Mouse (Mus musculus): Measurements from ENCODE around the gene Rab26.

DNA sequence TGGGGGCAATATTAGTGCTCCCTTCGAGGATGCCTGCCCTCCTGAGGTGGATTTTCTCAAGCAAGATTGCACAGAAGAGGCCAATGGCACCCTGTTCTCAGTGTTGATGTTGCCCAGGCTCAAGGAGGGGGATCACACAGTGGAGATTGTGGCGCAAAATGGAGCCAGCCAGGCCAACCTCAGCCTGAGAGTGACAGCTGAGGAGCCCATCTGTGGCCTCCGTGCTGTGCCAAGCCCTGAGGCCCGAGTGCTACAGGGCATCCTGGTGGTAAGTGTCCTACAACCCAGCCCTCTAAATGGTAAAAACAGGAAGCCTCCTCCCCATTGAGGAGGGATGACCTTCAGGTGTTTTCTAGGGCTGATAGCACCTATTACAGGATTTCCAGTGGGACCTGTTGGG, 35.8 kb upstream of the Rab26 start:
- TF ChIP-seq CTCF (IDR thresholded peaks at IDR 0.05) = no peak
- TF ChIP-seq EP300 (IDR thresholded peaks at IDR 0.05) = no peak
